Mouse (Mus musculus) limb, embryonic 10.5 days (tissue): ENCODE measurements around the gene Mme. TPM values are rescaled to one million over a fixed set of nuclear protein-coding genes. Genes with fewer than 3 reads are reported as not detected.

Experiments used
- DNase-seq: peaks from one replicate; pipeline ENCODE4 v3.0.0-alpha.2; 2017; ENCODE audit warnings: low spot score
- H3K27ac ChIP-seq: fragments of 300-500 bp; sonication (generic); 2 replicates; pipeline ENCODE4 v1.5.1; 2016; ENCODE audit warnings: mild to moderate bottlenecking
- H3K27me3 ChIP-seq: fragments of 300-500 bp; sonication (generic); 2 replicates; pipeline ENCODE4 v1.6.1; 2016; ENCODE audit warnings: low read depth, mild to moderate bottlenecking; ENCODE audit not compliant: poor library complexity, severe bottlenecking
- H3K36me3 ChIP-seq: fragments of 300-500 bp; sonication (generic); 2 replicates; pipeline ENCODE4 v1.6.1; 2016; ENCODE audit warnings: mild to moderate bottlenecking, moderate library complexity
- H3K4me1 ChIP-seq: fragments of 300-500 bp; sonication (generic); 2 replicates; pipeline ENCODE4 v1.6.1; 2016
- H3K4me3 ChIP-seq: fragments of 300-500 bp; sonication (generic); 2 replicates; pipeline ENCODE4 v1.5.1; 2016; ENCODE audit warnings: mild to moderate bottlenecking, moderate library complexity
- H3K9me3 ChIP-seq: fragments of 300-500 bp; sonication (generic); replicated peaks from 2 replicates; pipeline ENCODE4 v1.6.1; 2016; ENCODE audit warnings: mild to moderate bottlenecking
- WGBS: fragments of 180-500 bp; shearing (Covaris S2); methylation state at CpG from one replicate; pipeline ENCODE4 v1.1.7; 2016; 5-methylcytosine and 5-hydroxymethylcytosine counted together
- polyA plus RNA-seq: library from polyadenylated mRNA; unstranded; fragments of >200 nt; fragmentation: Nextera tagmentation; extraction: Ambion mirVana; gene quantifications from 2 replicates; pipeline ENCODE4 v1.2.1, GENCODE M21; 2016

Gene Mme
- polyA plus RNA-seq, 1 experiment from 2014 or later = 16.8 TPM

- peak; percentile 65 for DNase-seq
- Histone ChIP-seq H3K36me3 (no peaks in the 10 kb centered on the region), H3K4me3 (no peak overlapping the region), H3K27me3 (no peaks in the 10 kb centered on the region), H3K9me3 (no peaks in the 10 kb centered on the region), H3K27ac (no peak overlapping the region), H3K4me1 (peaks cover 13% of the 10 kb centered on the region)
- WGBS = 5% methylated on average over 6 of the region's 6 CpGs
Observed at GRCm38 (mm10) chr3:63297787-63298186, 56.5 kb downstream of the Mme start.

GRCm38 (mm10) chr3:63315211-63315760 lies 73.9 kb downstream of the Mme start:
- Histone ChIP-seq H3K4me3 (no peak overlapping the region), H3K4me1 (peaks cover 9% of the 10 kb centered on the region), H3K9me3 (no peaks in the 10 kb centered on the region), H3K27ac (no peak overlapping the region), H3K27me3 (no peaks in the 10 kb centered on the region), H3K36me3 (no peaks in the 10 kb centered on the region)
- DNase-seq = no peak
- WGBS = 55% methylated on average over 7 of the region's 7 CpGs

- peaks cover 14% of the 10 kb centered on the region for H3K4me1 ChIP-seq
- no peak for DNase-seq
- no peak overlapping the region for H3K4me3 ChIP-seq
- no peaks in the 10 kb centered on the region for H3K9me3 ChIP-seq
- H3K36me3 ChIP-seq = no peaks in the 10 kb centered on the region
- 79% methylated on average over 3 of the region's 3 CpGs for WGBS
- H3K27ac ChIP-seq = no peak overlapping the region
- no peaks in the 10 kb centered on the region for H3K27me3 ChIP-seq
Observed at GRCm38 (mm10) chr3:63317496-63317895, 76.2 kb downstream of the Mme start.

- DNase-seq = no peak
- Histone ChIP-seq H3K36me3 (no peaks in the 10 kb centered on the region), H3K27me3 (no peaks in the 10 kb centered on the region), H3K4me1 (0 out of 2 replicates have a peak, but pooled peaks cover 5% of the 10 kb centered on the region), H3K27ac (no peak overlapping the region), H3K9me3 (no peaks in the 10 kb centered on the region), H3K4me3 (no peak overlapping the region)
- WGBS = 95% methylated on average over 2 of the region's 2 CpGs
Observed at GRCm38 (mm10) chr3:63325615-63326014, 84.3 kb downstream of the Mme start.

- 84% methylated on average over 2 of the region's 2 CpGs for WGBS
- no peak for DNase-seq
- H3K9me3 ChIP-seq = no peaks in the 10 kb centered on the region
- H3K4me1 ChIP-seq = peaks cover 4% of the 10 kb centered on the region; the same call in 1 of the 2 replicates
- no peak overlapping the region for H3K27ac ChIP-seq
- no peak overlapping the region for H3K4me3 ChIP-seq
- no peaks in the 10 kb centered on the region for H3K36me3 ChIP-seq
- H3K27me3 ChIP-seq = no peaks in the 10 kb centered on the region
Observed at GRCm38 (mm10) chr3:63340110-63340509, 98.8 kb downstream of the Mme start.

- H3K4me1 ChIP-seq = peaks cover 5% of the 10 kb centered on the region; the same call in 1 of the 2 replicates
- H3K4me3 ChIP-seq = no peak overlapping the region
- WGBS = 74% methylated on average over 3 of the region's 3 CpGs
- H3K9me3 ChIP-seq = no peaks in the 10 kb centered on the region
- no peaks in the 10 kb centered on the region for H3K36me3 ChIP-seq
- no peak for DNase-seq
- no peak overlapping the region for H3K27ac ChIP-seq
- no peaks in the 10 kb centered on the region for H3K27me3 ChIP-seq
Observed at GRCm38 (mm10) chr3:63340546-63340945, 99.2 kb downstream of the Mme start.

GRCm38 (mm10) chr3:63341481-63341880 lies 100.1 kb downstream of the Mme start:
- Histone ChIP-seq H3K27me3 (no peaks in the 10 kb centered on the region), H3K9me3 (no peaks in the 10 kb centered on the region), H3K27ac (no peak overlapping the region), H3K4me3 (no peak overlapping the region), H3K36me3 (no peaks in the 10 kb centered on the region), H3K4me1 (peaks cover 5% of the 10 kb centered on the region; the same call in 1 of the 2 replicates)
- 92% methylated on average over 4 of the region's 4 CpGs for WGBS
- no peak for DNase-seq

GRCm38 (mm10) chr3:63344998-63345397 lies 103.7 kb downstream of the Mme start:
- Histone ChIP-seq H3K36me3 (no peaks in the 10 kb centered on the region), H3K9me3 (no peaks in the 10 kb centered on the region), H3K27ac (no peak overlapping the region), H3K27me3 (no peaks in the 10 kb centered on the region), H3K4me1 (peaks cover 5% of the 10 kb centered on the region; the same call in 1 of the 2 replicates), H3K4me3 (no peak overlapping the region)
- WGBS = 85% methylated on average over 5 of the region's 5 CpGs
- no peak for DNase-seq

- WGBS = 76% methylated on average over 2 of the region's 2 CpGs
- no peaks in the 10 kb centered on the region for H3K9me3 ChIP-seq
- H3K27ac ChIP-seq = no peak overlapping the region
- H3K27me3 ChIP-seq = no peaks in the 10 kb centered on the region
- no peak for DNase-seq
- no peak overlapping the region for H3K4me3 ChIP-seq
- no peaks in the 10 kb centered on the region for H3K36me3 ChIP-seq
- peaks cover 5% of the 10 kb centered on the region; the same call in 1 of the 2 replicates for H3K4me1 ChIP-seq
Observed at GRCm38 (mm10) chr3:63348893-63349426, 107.6 kb downstream of the Mme start.

GRCm38 (mm10) chr3:63350242-63350641 lies 108.9 kb downstream of the Mme start:
- Histone ChIP-seq H3K4me3 (no peak overlapping the region), H3K4me1 (no peaks in the 10 kb centered on the region), H3K27ac (no peak overlapping the region), H3K36me3 (no peaks in the 10 kb centered on the region), H3K27me3 (no peaks in the 10 kb centered on the region), H3K9me3 (no peaks in the 10 kb centered on the region)
- WGBS = 93% methylated on average over 4 of the region's 4 CpGs
- no peak for DNase-seq

GRCm38 (mm10) chr3:63350704-63351103 lies 109.4 kb downstream of the Mme start:
- H3K4me3 ChIP-seq = no peak overlapping the region
- no peak overlapping the region for H3K27ac ChIP-seq
- no peaks in the 10 kb centered on the region for H3K36me3 ChIP-seq
- WGBS = 88% methylated on average over 3 of the region's 3 CpGs
- H3K4me1 ChIP-seq = no peaks in the 10 kb centered on the region
- DNase-seq = no peak
- H3K9me3 ChIP-seq = no peaks in the 10 kb centered on the region
- no peaks in the 10 kb centered on the region for H3K27me3 ChIP-seq

- no peaks in the 10 kb centered on the region for H3K27me3 ChIP-seq
- H3K27ac ChIP-seq = no peak overlapping the region
- no peak for DNase-seq
- no peaks in the 10 kb centered on the region for H3K9me3 ChIP-seq
- 94% methylated on average over 1 of the region's 1 CpGs for WGBS
- no peaks in the 10 kb centered on the region for H3K4me1 ChIP-seq
- no peaks in the 10 kb centered on the region for H3K36me3 ChIP-seq
- no peak overlapping the region for H3K4me3 ChIP-seq
Observed at GRCm38 (mm10) chr3:63351680-63352260, 110.4 kb downstream of the Mme start.

GRCm38 (mm10) chr3:63359512-63359911 lies 118.2 kb downstream of the Mme start:
- no peaks in the 10 kb centered on the region for H3K4me1 ChIP-seq
- no peaks in the 10 kb centered on the region for H3K27me3 ChIP-seq
- no peaks in the 10 kb centered on the region for H3K36me3 ChIP-seq
- no peaks in the 10 kb centered on the region for H3K9me3 ChIP-seq
- H3K27ac ChIP-seq = no peak overlapping the region
- no peak for DNase-seq
- 90% methylated on average over 1 of the region's 1 CpGs for WGBS
- no peak overlapping the region for H3K4me3 ChIP-seq
